Mouse (Mus musculus) B cell, adult 62 days (primary cell): ENCODE measurements around the gene Mterf2. TPM values are rescaled to one million over a fixed set of nuclear protein-coding genes. Genes with fewer than 3 reads are reported as not detected.

Source experiments
- total RNA-seq: library from RNA; stranded (reverse); gene quantifications from 4 replicates; pipeline ENCODE4 v1.2.4, GENCODE M21; 2023

Mterf2 gene
- total RNA-seq = 7.1 to 12.6 TPM (median 10.5 TPM) in 4 replicates

DNA sequence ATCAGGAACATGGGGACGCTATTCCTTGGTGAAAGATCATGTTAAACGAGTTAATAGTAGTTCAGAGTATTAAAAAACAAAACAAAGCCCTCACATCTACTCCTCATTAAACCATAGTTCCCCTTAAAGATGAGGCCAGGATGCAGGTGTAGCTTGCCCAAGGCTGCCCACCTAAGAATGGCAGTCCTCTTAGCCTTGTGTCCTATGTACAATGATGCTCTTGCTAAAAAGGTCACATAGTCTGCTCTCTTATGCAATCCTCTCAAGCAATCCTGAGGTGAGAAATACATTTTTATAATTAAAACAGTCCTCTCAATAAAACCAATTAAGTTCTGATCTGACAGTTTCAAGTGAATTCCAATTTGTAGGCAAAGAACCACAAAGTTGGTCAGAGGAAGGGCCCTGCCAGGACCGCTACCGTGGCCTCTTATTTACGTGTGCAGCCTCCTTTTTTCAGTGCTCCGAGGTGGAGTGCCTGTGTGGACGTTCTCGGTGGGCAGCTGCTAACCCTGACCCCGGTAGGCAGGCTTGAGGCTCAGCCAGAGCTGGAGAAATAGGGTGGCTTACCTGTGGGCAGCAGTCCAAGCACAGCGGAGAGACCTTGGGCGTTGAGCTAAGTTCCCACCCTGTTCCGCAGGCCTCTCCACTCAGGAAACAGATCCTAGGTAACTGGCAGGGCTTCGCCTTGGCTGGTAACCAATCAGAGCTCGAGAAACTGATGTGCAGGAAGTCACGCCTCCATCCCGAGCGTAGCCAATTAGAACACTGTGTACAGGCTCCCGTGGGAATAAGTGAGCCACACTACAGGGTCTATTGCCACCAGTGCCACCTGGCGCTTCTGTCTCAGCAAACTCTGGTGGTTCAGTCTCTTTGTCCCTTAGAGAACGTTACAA is at the start of gene Mterf2:
Mterf2 (minus strand) TSS at position 633 of the 893 bp plus-strand sequence.

DNA sequence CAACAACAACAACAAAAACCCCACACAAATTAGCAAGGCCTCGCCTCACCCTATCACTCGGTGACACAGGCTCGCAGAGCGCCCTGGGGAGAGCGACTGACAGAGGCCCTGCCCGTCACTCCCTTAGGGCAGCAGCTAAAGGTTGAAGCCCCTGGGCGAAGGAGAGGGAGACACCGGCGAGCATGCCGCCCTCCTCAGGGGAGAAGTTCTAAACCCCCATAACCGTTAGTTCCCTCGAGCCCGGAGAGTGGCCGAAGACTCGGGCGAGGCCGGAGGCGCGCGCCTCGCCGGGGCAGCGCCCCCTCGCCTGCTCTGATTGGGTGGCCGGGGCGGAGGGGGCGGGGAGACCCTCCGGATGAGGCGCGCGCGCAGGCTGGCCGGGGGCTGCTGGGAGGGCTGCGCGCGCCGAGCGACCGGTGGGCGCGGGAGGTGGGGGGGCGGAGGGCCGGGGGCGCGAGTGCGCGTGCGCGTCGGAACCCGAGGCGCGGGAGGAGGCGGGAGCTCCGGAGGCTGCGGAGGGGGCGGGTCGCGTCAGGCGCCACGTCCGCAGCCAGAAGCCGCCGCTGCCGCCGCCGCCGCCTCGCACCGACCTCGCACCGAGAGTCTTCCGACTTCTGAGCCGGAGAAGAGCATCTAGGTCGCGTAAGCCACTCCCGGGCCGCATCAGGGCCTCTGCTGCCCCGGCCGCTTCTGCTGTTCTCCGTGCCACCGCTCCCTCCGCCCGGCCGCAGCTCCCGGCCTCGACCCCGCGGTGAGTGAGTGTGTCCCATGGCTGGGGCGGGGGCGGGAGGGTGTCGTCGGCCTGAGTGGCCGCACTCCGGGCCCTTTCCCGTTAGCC is 25.4 kb downstream of the Mterf2 start, which contains the start of the genes Fhl4 and Tmem263:
Fhl4 (minus strand) TSS at position 249 of the 838 bp plus-strand sequence.
Tmem263 (plus strand) TSS at position 381 of the 838 bp plus-strand sequence.

Other genes with a start within 250 kb of the Mterf2 start
- 27.3 to 34.4 TPM (median 31.1 TPM) in 4 replicates for gene Ric8b, start 210.4 kb downstream of the Mterf2 start, total RNA-seq
- 0.24 to 1.4 TPM (median 0.86 TPM) in 4 replicates for gene Fhl4, start 25.5 kb downstream of the Mterf2 start, total RNA-seq
- 10.3 to 13.3 TPM (median 11.9 TPM) in 4 replicates for gene Tmem263, start 25.4 kb downstream of the Mterf2 start, total RNA-seq
- 36.5 to 46.7 TPM (median 41.8 TPM) in 4 replicates for gene Cry1, start 57.0 kb upstream of the Mterf2 start, total RNA-seq